Mouse (Mus musculus) heart, embryonic 10.5 days (tissue): ENCODE data around the gene Trim43a. TPM values are rescaled to one million over a fixed set of nuclear protein-coding genes. Genes with fewer than 3 reads are reported as not detected.
"Not testable (repeated sequence)": the region's sequence is repeated elsewhere in the genome, so short reads cannot be mapped to it uniquely, and the experiment has no call there.

ENCODE experiments used
- DNase-seq: peaks from one replicate; pipeline ENCODE4 v3.0.0-alpha.2; 2017; ENCODE audit warnings: low spot score
- H3K27ac ChIP-seq: fragments of 300-500 bp; sonication (generic); 2 replicates; pipeline ENCODE4 v1.5.1; 2016; ENCODE audit warnings: mild to moderate bottlenecking
- H3K27me3 ChIP-seq: fragments of 300-500 bp; sonication (generic); 2 replicates; pipeline ENCODE4 v1.6.1; 2016; ENCODE audit warnings: mild to moderate bottlenecking; ENCODE audit not compliant: poor library complexity, insufficient read depth, severe bottlenecking
- H3K36me3 ChIP-seq: fragments of 300-500 bp; sonication (generic); 2 replicates; pipeline ENCODE4 v1.6.1; 2016; ENCODE audit warnings: mild to moderate bottlenecking, moderate library complexity
- H3K4me1 ChIP-seq: fragments of 300-500 bp; sonication (generic); 2 replicates; pipeline ENCODE4 v1.6.1; 2016; ENCODE audit warnings: mild to moderate bottlenecking
- H3K4me3 ChIP-seq: fragments of 300-500 bp; sonication (generic); 2 replicates; pipeline ENCODE4 v1.5.1; 2016; ENCODE audit warnings: mild to moderate bottlenecking, moderate library complexity
- H3K9me3 ChIP-seq: fragments of 300-500 bp; sonication (generic); 2 replicates; pipeline ENCODE4 v1.6.1; 2016; ENCODE audit warnings: mild to moderate bottlenecking, moderate library complexity
- WGBS: fragments of 180-500 bp; shearing (Covaris S2); methylation state at CpG from one replicate; pipeline ENCODE4 v1.1.7; 2016; 5-methylcytosine and 5-hydroxymethylcytosine counted together
- polyA plus RNA-seq: library from polyadenylated mRNA; unstranded; fragments of >200 nt; fragmentation: Nextera tagmentation; extraction: Ambion mirVana; gene quantifications from 2 replicates; pipeline ENCODE4 v1.2.1, GENCODE M21; 2016

Gene Trim43a
- polyA plus RNA-seq: 0.06 and 0.16 TPM in 2 replicates

DNA sequence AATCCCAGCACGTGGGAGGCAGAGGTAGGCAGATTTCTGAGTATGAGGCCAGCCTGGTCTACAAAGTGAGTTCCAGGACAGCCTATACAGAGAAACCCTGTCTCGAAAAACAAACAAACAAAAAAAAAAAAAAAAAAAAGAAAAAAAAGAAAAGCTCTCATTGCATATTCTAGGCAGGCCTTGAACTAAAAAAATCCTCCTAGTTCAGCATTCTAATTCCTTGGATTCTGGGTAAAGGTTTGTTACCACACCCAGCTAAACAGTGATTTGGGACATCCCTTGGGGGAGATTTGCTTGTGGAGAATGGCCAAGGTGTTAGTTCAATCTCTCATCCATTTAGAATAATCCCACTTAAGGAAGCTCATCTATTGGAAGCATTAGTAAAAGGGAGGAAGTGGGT is at the start of gene Trim43a:
Gene Trim43a, plus strand, starts transcription at position 301 of the 400 bp plus-strand sequence.
- H3K27ac ChIP-seq, H3K4me1 ChIP-seq, H3K36me3 ChIP-seq, H3K27me3 ChIP-seq, H3K9me3 ChIP-seq, DNase-seq, H3K4me3 ChIP-seq: not testable (repeated sequence)
- WGBS: 63% methylated on average over 2 of the region's 2 CpGs

- DNase-seq: no peak
- WGBS: 89% methylated on average over 5 of the region's 5 CpGs
- no peaks in the 10 kb centered on the region for H3K36me3 ChIP-seq
- H3K27me3 ChIP-seq: no peaks in the 10 kb centered on the region
- H3K4me1 ChIP-seq: no peaks in the 10 kb centered on the region
- no peaks in the 10 kb centered on the region for H3K9me3 ChIP-seq
- no peak overlapping the region for H3K4me3 ChIP-seq
- no peak overlapping the region for H3K27ac ChIP-seq
These were observed 46.6 kb upstream of the Trim43a start for GRCm38 (mm10) chr9:88534093-88534492.

GRCm38 (mm10) chr9:88539546-88540224 is 41.0 kb upstream of the Trim43a start:
- 51% methylated on average over 5 of the region's 5 CpGs for WGBS
- no peaks in the 10 kb centered on the region for H3K27me3 ChIP-seq
- no peak overlapping the region for H3K27ac ChIP-seq
- no peak for DNase-seq
- H3K9me3 ChIP-seq: no peaks in the 10 kb centered on the region
- no peaks in the 10 kb centered on the region for H3K36me3 ChIP-seq
- H3K4me3 ChIP-seq: no peak overlapping the region
- no peaks in the 10 kb centered on the region for H3K4me1 ChIP-seq

DNA sequence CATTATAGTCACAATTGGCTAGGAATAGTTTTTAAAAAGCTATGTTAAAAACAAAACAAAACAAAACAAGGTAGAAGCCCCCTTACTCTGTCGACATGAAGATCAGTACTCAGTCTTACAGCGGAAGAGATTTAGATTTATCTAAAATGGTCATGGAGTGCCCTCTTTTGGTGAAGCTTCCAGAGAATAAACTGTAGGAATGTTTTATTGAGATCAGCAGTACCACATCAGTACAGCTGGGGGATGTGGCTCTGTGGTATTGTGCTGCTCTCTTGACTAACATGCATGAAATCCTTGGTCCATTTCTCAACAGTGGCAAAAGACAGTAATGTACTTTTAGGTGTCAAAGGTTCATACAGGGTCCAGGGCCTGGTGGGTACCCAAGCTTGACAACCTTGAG is 37.9 kb upstream of the Trim43a start:
- Histone ChIP-seq H3K4me3 (no peak overlapping the region), H3K4me1 (no peaks in the 10 kb centered on the region), H3K27me3 (no peaks in the 10 kb centered on the region), H3K27ac (no peak overlapping the region), H3K36me3 (no peaks in the 10 kb centered on the region), H3K9me3 (no peaks in the 10 kb centered on the region)
- DNase-seq: no peak
- WGBS: 31% methylated on average over 2 of the region's 2 CpGs

GRCm38 (mm10) chr9:88545534-88545933 is 35.2 kb upstream of the Trim43a start:
- 41% methylated on average over 3 of the region's 3 CpGs for WGBS
- no peak for DNase-seq
- Histone ChIP-seq H3K27ac (no peak overlapping the region), H3K4me3 (no peak overlapping the region), H3K27me3 (no peaks in the 10 kb centered on the region), H3K4me1 (peaks cover 13% of the 10 kb centered on the region; the same call in 1 of the 2 replicates), H3K9me3 (no peaks in the 10 kb centered on the region), H3K36me3 (no peaks in the 10 kb centered on the region)

DNA sequence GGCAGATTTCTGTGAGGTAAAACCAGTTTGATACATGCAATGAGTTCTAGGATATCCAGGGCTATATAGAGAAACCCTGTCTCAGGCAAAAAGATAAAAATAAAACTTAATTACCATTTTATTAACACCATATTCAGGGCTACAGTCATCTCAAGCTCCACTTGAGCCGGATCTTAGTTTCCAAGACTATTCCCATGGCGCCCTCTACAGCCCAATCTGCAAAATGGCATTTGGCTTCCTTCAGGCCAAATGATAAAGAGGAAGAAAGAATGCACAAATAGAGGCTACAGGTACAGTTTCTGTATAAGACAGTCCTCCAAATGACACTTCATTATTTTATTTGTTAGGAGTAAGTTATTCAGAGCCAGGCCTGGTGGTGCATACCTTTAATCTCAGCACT is 34.5 kb upstream of the Trim43a start:
- H3K27ac ChIP-seq: no peak overlapping the region
- H3K9me3 ChIP-seq: no peaks in the 10 kb centered on the region
- H3K27me3 ChIP-seq: no peaks in the 10 kb centered on the region
- WGBS: 7% methylated on average over 2 of the region's 2 CpGs
- no peak for DNase-seq
- peaks cover 13% of the 10 kb centered on the region; the same call in 1 of the 2 replicates for H3K4me1 ChIP-seq
- no peak overlapping the region for H3K4me3 ChIP-seq
- H3K36me3 ChIP-seq: no peaks in the 10 kb centered on the region

GRCm38 (mm10) chr9:88546657-88547056 is 34.0 kb upstream of the Trim43a start:
- 59% methylated on average over 8 of the region's 8 CpGs for WGBS
- Histone ChIP-seq H3K4me3 (no peak overlapping the region), H3K27me3 (no peaks in the 10 kb centered on the region), H3K27ac (no peak overlapping the region), H3K9me3 (no peaks in the 10 kb centered on the region), H3K36me3 (no peaks in the 10 kb centered on the region), H3K4me1 (peaks cover 13% of the 10 kb centered on the region; the same call in 1 of the 2 replicates)
- DNase-seq: no peak

DNA sequence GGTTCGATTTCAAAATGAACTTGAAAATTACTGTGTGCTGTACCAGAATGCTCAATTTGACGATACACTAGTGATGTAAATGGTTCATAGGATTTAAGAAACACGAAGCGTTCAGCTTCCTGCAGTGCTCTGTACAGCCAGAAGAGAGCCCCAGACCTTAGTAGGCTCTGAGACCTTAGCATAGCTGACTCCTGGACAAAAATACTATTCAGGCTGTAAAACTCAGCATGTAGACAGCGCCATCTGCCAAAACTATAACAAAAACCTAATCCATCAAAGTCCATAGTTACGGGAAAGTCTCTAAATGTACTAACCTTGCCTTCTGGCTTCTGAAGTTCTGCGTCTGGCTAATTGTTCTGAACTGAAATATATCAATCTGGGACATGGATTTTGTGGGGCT is 33.4 kb upstream of the Trim43a start:
- H3K4me1 ChIP-seq: peaks cover 13% of the 10 kb centered on the region; the same call in 1 of the 2 replicates
- H3K9me3 ChIP-seq: no peaks in the 10 kb centered on the region
- H3K27ac ChIP-seq: peak overlapping the region; percentile 88; the same call in 1 of the 2 replicates
- no peaks in the 10 kb centered on the region for H3K27me3 ChIP-seq
- no peak for DNase-seq
- WGBS: 35% methylated on average over 7 of the region's 7 CpGs
- H3K36me3 ChIP-seq: no peaks in the 10 kb centered on the region
- peak overlapping the region; percentile 90 for H3K4me3 ChIP-seq

GRCm38 (mm10) chr9:88547851-88548613 is 32.7 kb upstream of the Trim43a start, which contains the start of gene Zfp949:
Gene Zfp949, plus strand, starts transcription at chr9:88548020.
- H3K9me3 ChIP-seq: no peaks in the 10 kb centered on the region
- H3K4me3 ChIP-seq: peak within 1 kb of the TSS; percentile 90
- DNase-seq: peak; percentile 87
- H3K36me3 ChIP-seq: 0 out of 2 replicates have a peak, but pooled peaks cover 5% of the 10 kb centered on the region
- no peaks in the 10 kb centered on the region for H3K27me3 ChIP-seq
- H3K27ac ChIP-seq: peak within 1 kb of the TSS; percentile 88
- H3K4me1 ChIP-seq: peaks cover 13% of the 10 kb centered on the region; the same call in 1 of the 2 replicates
- WGBS: under 1% methylated on average over 30 of the region's 30 CpGs

GRCm38 (mm10) chr9:88548614-88548945 is 32.1 kb upstream of the Trim43a start:
- 0 out of 2 replicates have a peak, but pooled peaks cover 8% of the 10 kb centered on the region for H3K36me3 ChIP-seq
- H3K4me3 ChIP-seq: peak overlapping the region; percentile 90
- H3K27ac ChIP-seq: peak overlapping the region; percentile 88
- no peaks in the 10 kb centered on the region for H3K9me3 ChIP-seq
- 4% methylated on average over 8 of the region's 8 CpGs for WGBS
- no peaks in the 10 kb centered on the region for H3K27me3 ChIP-seq
- DNase-seq: no peak
- H3K4me1 ChIP-seq: peaks cover 13% of the 10 kb centered on the region; the same call in 1 of the 2 replicates

- Histone ChIP-seq H3K36me3 (peaks cover 22% of the 10 kb centered on the region), H3K27ac (no peak overlapping the region), H3K9me3 (no peaks in the 10 kb centered on the region), H3K27me3 (no peaks in the 10 kb centered on the region), H3K4me3 (no peak overlapping the region), H3K4me1 (peaks cover 13% of the 10 kb centered on the region; the same call in 1 of the 2 replicates)
- WGBS: 98% methylated on average over 14 of the region's 14 CpGs
- no peak for DNase-seq
These were observed 27.6 kb upstream of the Trim43a start for GRCm38 (mm10) chr9:88553071-88553470.

DNA sequence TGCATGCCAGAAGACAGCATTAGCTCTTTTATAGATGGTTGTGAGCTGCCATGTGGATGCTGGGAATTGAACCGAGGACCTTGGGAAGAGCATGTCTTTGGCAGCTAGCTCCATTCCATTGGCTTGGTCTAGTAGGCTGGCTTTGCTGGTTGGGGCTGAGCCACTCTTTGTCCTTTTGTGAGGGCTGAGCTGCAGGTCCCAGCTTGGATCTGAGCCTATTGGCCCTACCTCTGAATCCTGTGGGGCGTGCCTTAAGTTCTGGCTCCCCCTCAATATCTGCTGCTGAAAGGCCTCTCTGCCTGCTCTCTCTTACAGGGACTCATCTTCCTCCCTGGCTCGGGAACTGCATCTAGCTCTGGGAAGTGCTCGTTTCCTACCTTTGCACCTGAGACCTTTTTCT is 22.5 kb upstream of the Trim43a start:
- H3K4me1 ChIP-seq: no peaks in the 10 kb centered on the region
- 0 out of 2 replicates have a peak, but pooled peaks cover 2% of the 10 kb centered on the region for H3K9me3 ChIP-seq
- no peak for DNase-seq
- 81% methylated on average over 4 of the region's 4 CpGs for WGBS
- H3K36me3 ChIP-seq: peaks cover 46% of the 10 kb centered on the region
- no peaks in the 10 kb centered on the region for H3K27me3 ChIP-seq
- no peak overlapping the region for H3K27ac ChIP-seq
- no peak overlapping the region for H3K4me3 ChIP-seq

GRCm38 (mm10) chr9:88561476-88561875 is 19.2 kb upstream of the Trim43a start:
- DNase-seq, H3K9me3 ChIP-seq: not testable (repeated sequence)
- H3K36me3 ChIP-seq: peaks cover 54% of the 10 kb centered on the region

More at GRCm38 (mm10) chr9:88561476-88561875, 19.2 kb upstream of the Trim43a start:
- 93% methylated on average over 2 of the region's 2 CpGs for WGBS
- not testable (repeated sequence) for H3K4me1 ChIP-seq, H3K4me3 ChIP-seq, H3K27ac ChIP-seq, H3K27me3 ChIP-seq
